Comparison of ENCODE assay signal across 19 mouse cellular contexts in genomic region chr7:100836657-100837056, GRCm38 (mm10).
"Had no signal": no experiment of that assay in that cellular context is flagged by ENCODE, and none has a peak within 500 bp of the region (broad histone marks: within the 10 kb centered on the region; RNA-seq: fewer than 3 reads in every experiment).

No protein-coding gene starts in this region.

- H3K27me3 ChIP-seq: liver, embryonic 15.5 days; midbrain, embryonic 13.5 days; midbrain, embryonic 15.5 days; neural tube, embryonic 13.5 days; neural tube, embryonic 15.5 days had no signal

- H3K4me3 ChIP-seq: liver, embryonic 15.5 days; midbrain, embryonic 10.5 days; midbrain, embryonic 13.5 days; midbrain, embryonic 15.5 days; myocyte; neural tube, embryonic 13.5 days; neural tube, embryonic 15.5 days had no signal

- H3K9me3 ChIP-seq: liver, embryonic 15.5 days; midbrain, embryonic 10.5 days; midbrain, embryonic 13.5 days; midbrain, embryonic 15.5 days; neural tube, embryonic 13.5 days; neural tube, embryonic 15.5 days had no signal

- H3K9ac ChIP-seq: liver, embryonic 15.5 days; lung, embryonic 14.5 days; midbrain, embryonic 13.5 days; midbrain, embryonic 15.5 days; neural tube, embryonic 13.5 days; neural tube, embryonic 15.5 days had no signal

- H3K27ac ChIP-seq: liver, embryonic 15.5 days; midbrain, embryonic 10.5 days; midbrain, embryonic 13.5 days; midbrain, embryonic 15.5 days; neural tube, embryonic 13.5 days; neural tube, embryonic 15.5 days had no signal

- H3K4me2 ChIP-seq: liver, embryonic 15.5 days; lung, embryonic 14.5 days; midbrain, embryonic 13.5 days; midbrain, embryonic 15.5 days; neural tube, embryonic 13.5 days; neural tube, embryonic 15.5 days had no signal

- H3K4me1 ChIP-seq: midbrain, embryonic 10.5 days; midbrain, embryonic 13.5 days; midbrain, embryonic 15.5 days; neural tube, embryonic 15.5 days had no signal

- ATAC-seq: midbrain, embryonic 13.5 days; midbrain, embryonic 15.5 days had no signal

- DNase-seq: lung, adult 18-20 months; lung, embryonic 14.5 days; lung, postnatal 10 days; lung, postnatal 4 days; retina, postnatal 1 day; right cerebral cortex, adult 18-20 months; right cerebral cortex, postnatal 25 days; right cerebral cortex, postnatal 4 days; spleen, adult 18-20 months; thymus, adult 18-20 months; thymus, postnatal 14 days; thymus, postnatal 36 days had no signal
